ENCODE assay signal across 8 mouse cellular contexts in the genomic region with DNA sequence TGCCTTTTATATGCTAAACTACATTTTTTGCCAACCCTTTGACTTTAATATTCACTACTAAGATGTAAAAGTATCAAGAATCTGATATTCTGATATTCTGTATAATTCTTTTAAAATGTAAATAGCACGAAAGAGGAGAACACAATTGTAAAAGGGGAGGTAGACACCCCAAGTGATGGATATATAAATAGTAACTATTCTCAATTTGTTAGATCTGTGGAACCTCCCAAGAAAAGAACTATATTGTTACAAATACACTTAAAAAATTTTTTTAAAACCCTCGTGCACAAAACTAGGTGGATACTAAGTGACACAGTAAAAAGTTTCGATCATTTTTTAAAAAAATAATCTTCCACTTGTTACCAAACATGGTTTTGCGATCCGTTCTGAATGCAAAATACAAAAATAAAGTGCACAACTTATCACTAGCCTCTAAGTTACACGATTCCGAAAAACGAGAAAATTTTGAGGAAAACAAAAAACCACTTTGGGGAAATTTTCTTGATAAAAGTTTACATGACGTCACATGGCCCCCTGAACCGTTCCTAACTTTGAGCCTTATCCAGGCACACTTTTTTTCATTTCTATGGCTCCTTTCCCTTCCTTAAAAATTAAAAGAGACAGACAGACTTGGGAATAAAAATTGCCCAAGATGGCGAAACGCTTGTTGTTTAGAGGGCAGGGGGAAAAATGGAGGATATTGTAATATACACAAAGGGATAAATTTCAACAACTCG.
DNase-seq lines count a peak whose midpoint lies in the region; ATAC-seq and TF ChIP-seq lines count a peak whose summit lies in the region.

No protein-coding gene starts in this region.

- H3K4me2 ChIP-seq in lung, embryonic 16.5 days (ENCODE audit: low read depth, low read length): peak overlapping the region; percentile 52
- H3K4me2 ChIP-seq in embryonic facial prominence, embryonic 14.5 days (ENCODE audit: low read depth, low read length): peak overlapping the region; percentile 68

- peak overlapping the region; percentile 100 for H3K27ac ChIP-seq in lung, embryonic 16.5 days (ENCODE audit: low read length)
- H3K27ac ChIP-seq in embryonic facial prominence, embryonic 14.5 days (replicated peaks; ENCODE audit: low read depth, low read length): peak overlapping the region; percentile 100
- H3K27ac ChIP-seq in limb, embryonic 10.5 days: peak overlapping the region; percentile 100
- H3K27ac ChIP-seq in small intestine, adult 2 months (ENCODE audit: insufficient read depth, low read depth, low read length): peak overlapping the region; percentile 90

- TF ChIP-seq POLR2A in small intestine, adult 2 months (IDR thresholded peaks at IDR 0.05; ENCODE audit: low read depth, low read length): no peak

- peak overlapping the region; percentile 99 for H3K9ac ChIP-seq in lung, embryonic 16.5 days (ENCODE audit: low read length)
- peak overlapping the region; percentile 100 for H3K9ac ChIP-seq in embryonic facial prominence, embryonic 14.5 days (ENCODE audit: low read depth, low read length)

- no peak for TF ChIP-seq CTCF in small intestine, adult 2 months (IDR thresholded peaks at IDR 0.05; ENCODE audit: extremely low read depth, insufficient read length, insufficient replicate concordance, low read depth, low read length)

- 3% methylated on average over 13 of the region's 13 CpGs for WGBS in lung, embryonic 16.5 days
- 4% methylated on average over 13 of the region's 13 CpGs for WGBS in embryonic facial prominence, embryonic 14.5 days
- 9% methylated on average over 13 of the region's 13 CpGs for WGBS in limb, embryonic 10.5 days
- 2% methylated on average over 13 of the region's 13 CpGs for WGBS in small intestine, adult 2 months

- no peaks in the 10 kb centered on the region for H3K27me3 ChIP-seq in lung, embryonic 16.5 days (ENCODE audit: control insufficient read depth, insufficient read depth, low read depth, low read length)
- no peaks in the 10 kb centered on the region for H3K27me3 ChIP-seq in embryonic facial prominence, embryonic 14.5 days (replicated peaks; ENCODE audit: control insufficient read depth, insufficient read depth, low read length)
- no peaks in the 10 kb centered on the region for H3K27me3 ChIP-seq in limb, embryonic 10.5 days (ENCODE audit: low read depth, poor library complexity, severe bottlenecking)
- no peaks in the 10 kb centered on the region for H3K27me3 ChIP-seq in small intestine, adult 2 months (ENCODE audit: control insufficient read depth, insufficient read depth, low read length)

- H3K4me1 ChIP-seq in lung, embryonic 16.5 days (replicated peaks; ENCODE audit: control insufficient read depth, insufficient read depth, low read length): peaks cover 14% of the 10 kb centered on the region
- H3K4me1 ChIP-seq in embryonic facial prominence, embryonic 14.5 days (ENCODE audit: control insufficient read depth, insufficient read depth, low read length): peaks cover 23% of the 10 kb centered on the region
- peaks cover 47% of the 10 kb centered on the region for H3K4me1 ChIP-seq in limb, embryonic 10.5 days
- peaks cover 3% of the 10 kb centered on the region; the same call in 1 of the 2 replicates for H3K4me1 ChIP-seq in small intestine, adult 2 months (ENCODE audit: control insufficient read depth, insufficient read depth, insufficient read length, low read length)

- peak; percentile 6; the same call in 1 of the 2 replicates for ATAC-seq in lung, embryonic 16.5 days (ENCODE audit: low read depth)
- no peak for ATAC-seq in embryonic facial prominence, embryonic 14.5 days (ENCODE audit: low read depth)

- peak overlapping the region; percentile 93 for H3K4me3 ChIP-seq in lung, embryonic 16.5 days (ENCODE audit: low read length)
- peak overlapping the region; percentile 86 for H3K4me3 ChIP-seq in embryonic facial prominence, embryonic 14.5 days (ENCODE audit: low read depth, low read length)
- peak overlapping the region; percentile 97 for H3K4me3 ChIP-seq in limb, embryonic 10.5 days
- H3K4me3 ChIP-seq in small intestine, adult 2 months (ENCODE audit: low read depth, low read length): peak overlapping the region; percentile 76

- no peak for DNase-seq in lung, postnatal 14 days
- DNase-seq in embryonic facial prominence, embryonic 14.5 days (ENCODE audit: low spot score): no peak
- no peak for DNase-seq in limb, embryonic 10.5 days (ENCODE audit: low spot score)
- DNase-seq in layer of hippocampus, adult 8-10 months (ENCODE audit: low spot score in 2 of 2): no peak
- DNase-seq in layer of hippocampus, postnatal 36 days: no peak
- DNase-seq in retina, embryonic 14.5 days (ENCODE audit: low spot score): no peak

- H3K36me3 ChIP-seq in lung, embryonic 16.5 days (ENCODE audit: control insufficient read depth, insufficient read depth, low read length): no peaks in the 10 kb centered on the region
- H3K36me3 ChIP-seq in embryonic facial prominence, embryonic 14.5 days (ENCODE audit: control insufficient read depth, insufficient read depth, low read length): no peaks in the 10 kb centered on the region
- H3K36me3 ChIP-seq in limb, embryonic 10.5 days: no peaks in the 10 kb centered on the region
- no peaks in the 10 kb centered on the region for H3K36me3 ChIP-seq in small intestine, adult 2 months (ENCODE audit: control insufficient read depth, insufficient read depth, low read length)

- no peaks in the 10 kb centered on the region for H3K9me3 ChIP-seq in lung, embryonic 16.5 days (ENCODE audit: control insufficient read depth, low read length)
- H3K9me3 ChIP-seq in embryonic facial prominence, embryonic 14.5 days (ENCODE audit: control insufficient read depth, low read length): no peaks in the 10 kb centered on the region
- no peaks in the 10 kb centered on the region for H3K9me3 ChIP-seq in limb, embryonic 10.5 days (replicated peaks)
